In the genomic region with DNA sequence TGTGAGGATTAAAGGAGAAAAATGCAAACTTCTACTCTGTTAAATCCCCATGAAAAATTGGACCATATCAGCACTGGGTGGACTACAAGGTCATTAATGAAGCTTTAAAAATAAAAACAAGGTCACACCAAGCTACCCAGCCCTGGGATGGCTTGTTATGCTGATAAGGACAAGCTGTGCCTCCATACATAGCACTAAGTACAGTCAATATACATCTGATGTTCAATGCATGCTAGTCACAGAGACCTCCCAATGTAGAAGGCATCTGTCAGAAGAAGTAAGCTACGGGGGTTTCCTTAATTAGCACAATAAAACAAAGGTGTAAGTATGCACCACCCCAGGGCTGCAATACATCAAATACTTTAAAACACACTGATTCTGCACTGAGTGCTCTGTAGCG, we compare ENCODE assay signal across 27 mouse cellular contexts.
"Had no signal": no experiment of that assay in that cellular context is flagged by ENCODE, and none has a peak within 500 bp of the region (broad histone marks: within the 10 kb centered on the region; RNA-seq: fewer than 3 reads in every experiment).

No protein-coding gene starts in this region.

- H3K36me3 ChIP-seq: heart, embryonic 13.5 days; heart, embryonic 15.5 days; hindbrain, embryonic 12.5 days; intestine, embryonic 15.5 days; kidney, embryonic 15.5 days; limb, embryonic 12.5 days; liver, embryonic 13.5 days; liver, embryonic 15.5 days had no signal

- DNase-seq: gastrocnemius, postnatal 14 days; gastrocnemius, postnatal 36 days; heart, adult 11 months; heart, adult 2 months; heart, postnatal 4 days; kidney, adult 18-20 months; kidney, adult 9 months; kidney, postnatal 14 days; kidney, postnatal 36 days; liver; liver, embryonic 13.5 days had no signal

- ATAC-seq: hindbrain, embryonic 16.5 days; inflammation-experienced regulatory T-cells, adult 6 months; intestine, embryonic 15.5 days; intestine, postnatal 0 days had no signal

- H3K4me1 ChIP-seq: hindbrain, embryonic 10.5 days; hindbrain, embryonic 12.5 days had no signal

- H3K27me3 ChIP-seq: heart, embryonic 13.5 days; heart, embryonic 15.5 days; hindbrain, embryonic 12.5 days; intestine, embryonic 15.5 days; kidney, embryonic 15.5 days; limb, embryonic 12.5 days; liver, embryonic 13.5 days; liver, embryonic 15.5 days had no signal

- H3K27ac ChIP-seq: heart, adult 2 months; heart, embryonic 13.5 days; heart, embryonic 15.5 days; hindbrain, embryonic 10.5 days; hindbrain, embryonic 12.5 days; hindbrain, embryonic 14.5 days; intestine, embryonic 15.5 days; kidney, embryonic 15.5 days; kidney, postnatal 0 days; layer of hippocampus, adult 2 months; left cerebral cortex, adult 2 months; limb, embryonic 10.5 days; limb, embryonic 12.5 days; liver, embryonic 13.5 days; liver, embryonic 15.5 days had no signal

- H3K4me3 ChIP-seq: heart, adult 2 months; heart, embryonic 13.5 days; heart, embryonic 15.5 days; hindbrain, embryonic 10.5 days; hindbrain, embryonic 12.5 days; intestine, embryonic 15.5 days; kidney, embryonic 15.5 days; layer of hippocampus, adult 2 months; left cerebral cortex, adult 2 months; limb, embryonic 10.5 days; limb, embryonic 12.5 days; liver, embryonic 13.5 days; liver, embryonic 15.5 days had no signal
